Mouse (Mus musculus): ENCODE results near the gene Asb13. TPM values are rescaled to one million over a fixed set of nuclear protein-coding genes. Genes with fewer than 3 reads are reported as not detected.
A peak's percentile ranks its signal among the peaks of the same experiment; 100 is the strongest.

Gene Asb13
- polyA plus RNA-seq, 1 experiment from 2014 or later: 6.0 TPM

- ATAC-seq (no peak), DNase-seq (ENCODE audit: low spot score) (no peak)
- H3K4me3 ChIP-seq (ENCODE audit: low read depth, low read length): no peak overlapping the region
- H3K27me3 ChIP-seq (replicated peaks; ENCODE audit: control insufficient read depth, insufficient read depth, low read length): no peaks in the 10 kb centered on the region
- no peak overlapping the region for H3K27ac ChIP-seq (ENCODE audit: low read depth, low read length)
- no peaks in the 10 kb centered on the region for H3K9me3 ChIP-seq (replicated peaks; ENCODE audit: control insufficient read depth, low read length)
- H3K9ac ChIP-seq (ENCODE audit: low read length): no peak overlapping the region
- H3K4me2 ChIP-seq (ENCODE audit: low read length): no peak overlapping the region
- peaks cover 25% of the 10 kb centered on the region for H3K36me3 ChIP-seq (ENCODE audit: control insufficient read depth, insufficient read depth, low read length)
- 84% methylated on average over 7 of the region's 7 CpGs for WGBS
- H3K4me1 ChIP-seq (ENCODE audit: control insufficient read depth, insufficient read depth, low read length): no peaks in the 10 kb centered on the region
Measured at GRCm38 (mm10) chr13:3646566-3646965, 12.7 kb downstream of the Asb13 start.

GRCm38 (mm10) chr13:3650569-3650968 is 16.7 kb downstream of the Asb13 start:
- Histone ChIP-seq H3K9ac (ENCODE audit: low read length) (no peak overlapping the region), H3K36me3 (ENCODE audit: control insufficient read depth, insufficient read depth, low read length) (peaks cover 27% of the 10 kb centered on the region), H3K4me1 (ENCODE audit: control insufficient read depth, insufficient read depth, low read length) (no peaks in the 10 kb centered on the region), H3K9me3 (replicated peaks; ENCODE audit: control insufficient read depth, low read length) (no peaks in the 10 kb centered on the region), H3K27me3 (replicated peaks; ENCODE audit: control insufficient read depth, insufficient read depth, low read length) (no peaks in the 10 kb centered on the region), H3K4me2 (ENCODE audit: low read length) (no peak overlapping the region), H3K27ac (ENCODE audit: low read depth, low read length) (no peak overlapping the region), H3K4me3 (ENCODE audit: low read depth, low read length) (no peak overlapping the region)
- DNase-seq (ENCODE audit: low spot score) (no peak), ATAC-seq (no peak)
- 92% methylated on average over 4 of the region's 4 CpGs for WGBS

DNA sequence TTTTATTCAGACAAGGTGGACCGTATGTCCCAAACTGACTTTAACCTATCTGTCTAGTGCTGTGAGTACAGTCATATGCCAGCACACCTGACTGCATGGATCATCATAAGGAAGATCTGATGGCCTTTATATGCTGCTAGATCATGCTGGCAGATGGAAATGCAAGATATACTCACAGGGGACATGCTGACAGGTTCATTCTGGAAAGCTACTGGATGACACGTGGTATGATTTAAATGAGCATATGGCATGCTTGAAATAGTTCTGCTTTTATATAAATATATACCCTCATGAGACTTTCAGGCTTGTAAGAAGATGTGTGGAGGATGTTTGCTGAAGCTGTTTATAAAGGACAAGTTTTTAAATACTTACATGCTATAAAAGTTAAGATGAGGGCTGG is 20.6 kb downstream of the Asb13 start:
- no peak overlapping the region for H3K9ac ChIP-seq (ENCODE audit: low read length)
- H3K27ac ChIP-seq (ENCODE audit: low read depth, low read length): no peak overlapping the region
- no peak overlapping the region for H3K4me3 ChIP-seq (ENCODE audit: low read depth, low read length)
- H3K27me3 ChIP-seq (replicated peaks; ENCODE audit: control insufficient read depth, insufficient read depth, low read length): no peaks in the 10 kb centered on the region
- no peak overlapping the region for H3K4me2 ChIP-seq (ENCODE audit: low read length)
- H3K4me1 ChIP-seq (ENCODE audit: control insufficient read depth, insufficient read depth, low read length): no peaks in the 10 kb centered on the region
- no peaks in the 10 kb centered on the region for H3K9me3 ChIP-seq (replicated peaks; ENCODE audit: control insufficient read depth, low read length)
- WGBS: 87% methylated on average over 2 of the region's 2 CpGs
- no peak for ATAC-seq
- peaks cover 20% of the 10 kb centered on the region for H3K36me3 ChIP-seq (ENCODE audit: control insufficient read depth, insufficient read depth, low read length)
- peak; percentile 9 for DNase-seq (ENCODE audit: low spot score)

DNA sequence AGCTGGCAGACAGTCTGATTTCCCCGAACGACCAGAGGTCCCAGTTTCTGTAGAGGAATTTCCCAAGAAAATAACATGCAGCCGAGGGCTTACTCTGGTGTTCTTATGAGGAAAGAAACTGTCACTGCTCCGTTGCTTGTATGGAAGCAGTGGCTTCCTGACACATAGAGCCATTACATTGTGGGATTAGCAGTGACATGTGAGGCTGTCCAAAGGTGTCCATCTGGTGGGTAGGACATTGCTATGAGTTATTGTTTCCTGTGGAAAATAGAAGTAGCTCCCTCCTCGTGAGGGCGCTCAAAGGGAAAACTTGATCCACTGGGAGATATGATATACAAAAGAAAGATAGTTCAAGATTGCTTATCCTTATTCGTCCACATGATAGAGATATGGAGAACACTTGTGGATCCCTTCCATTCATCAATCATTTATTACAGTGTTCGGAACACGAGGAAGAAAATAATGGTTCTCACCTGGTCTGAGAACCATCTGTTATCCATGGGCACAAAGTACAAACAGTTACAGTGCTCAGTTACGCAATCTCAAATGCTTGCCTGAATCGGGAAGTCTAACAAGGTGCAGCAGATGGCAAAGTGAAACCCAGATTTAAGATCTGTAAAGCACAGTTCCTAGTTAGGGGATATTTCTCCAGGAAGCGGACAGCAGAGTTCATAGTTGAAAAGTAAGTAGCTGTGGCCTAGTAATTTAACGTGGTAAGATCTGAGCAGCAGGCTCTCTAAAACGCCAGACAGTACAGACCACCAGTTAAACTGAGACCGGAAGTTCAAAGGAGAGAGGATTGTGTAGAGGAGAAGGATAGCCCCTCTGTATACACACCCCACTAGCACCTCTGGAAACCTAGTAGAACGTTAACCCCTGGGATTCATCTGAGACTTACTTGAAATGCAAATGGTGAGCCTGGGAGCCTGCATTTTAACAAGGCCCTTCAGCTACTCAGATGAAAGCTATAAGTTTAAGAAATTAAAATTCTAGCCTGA is 25.6 kb downstream of the Asb13 start:
- Histone ChIP-seq H3K27me3 (replicated peaks; ENCODE audit: control insufficient read depth, insufficient read depth, low read length) (no peaks in the 10 kb centered on the region), H3K9ac (ENCODE audit: low read length) (no peak overlapping the region), H3K27ac (ENCODE audit: low read depth, low read length) (no peak overlapping the region), H3K4me3 (ENCODE audit: low read depth, low read length) (no peak overlapping the region), H3K36me3 (ENCODE audit: control insufficient read depth, insufficient read depth, low read length) (no peaks in the 10 kb centered on the region), H3K4me2 (ENCODE audit: low read length) (no peak overlapping the region), H3K9me3 (replicated peaks; ENCODE audit: control insufficient read depth, low read length) (no peaks in the 10 kb centered on the region), H3K4me1 (ENCODE audit: control insufficient read depth, insufficient read depth, low read length) (no peaks in the 10 kb centered on the region)
- DNase-seq (ENCODE audit: low spot score) (no peak), ATAC-seq (no peak)
- 79% methylated on average over 16 of the region's 16 CpGs for WGBS

GRCm38 (mm10) chr13:3664241-3664640 is 30.4 kb downstream of the Asb13 start:
- Histone ChIP-seq H3K4me3 (ENCODE audit: low read depth, low read length) (no peak overlapping the region), H3K9me3 (replicated peaks; ENCODE audit: control insufficient read depth, low read length) (no peaks in the 10 kb centered on the region), H3K4me1 (ENCODE audit: control insufficient read depth, insufficient read depth, low read length) (no peaks in the 10 kb centered on the region), H3K36me3 (ENCODE audit: control insufficient read depth, insufficient read depth, low read length) (no peaks in the 10 kb centered on the region), H3K4me2 (ENCODE audit: low read length) (no peak overlapping the region), H3K9ac (ENCODE audit: low read length) (no peak overlapping the region), H3K27ac (ENCODE audit: low read depth, low read length) (no peak overlapping the region), H3K27me3 (replicated peaks; ENCODE audit: control insufficient read depth, insufficient read depth, low read length) (no peaks in the 10 kb centered on the region)
- DNase-seq (ENCODE audit: low spot score) (no peak), ATAC-seq (no peak)
- 67% methylated on average over 3 of the region's 3 CpGs for WGBS

DNA sequence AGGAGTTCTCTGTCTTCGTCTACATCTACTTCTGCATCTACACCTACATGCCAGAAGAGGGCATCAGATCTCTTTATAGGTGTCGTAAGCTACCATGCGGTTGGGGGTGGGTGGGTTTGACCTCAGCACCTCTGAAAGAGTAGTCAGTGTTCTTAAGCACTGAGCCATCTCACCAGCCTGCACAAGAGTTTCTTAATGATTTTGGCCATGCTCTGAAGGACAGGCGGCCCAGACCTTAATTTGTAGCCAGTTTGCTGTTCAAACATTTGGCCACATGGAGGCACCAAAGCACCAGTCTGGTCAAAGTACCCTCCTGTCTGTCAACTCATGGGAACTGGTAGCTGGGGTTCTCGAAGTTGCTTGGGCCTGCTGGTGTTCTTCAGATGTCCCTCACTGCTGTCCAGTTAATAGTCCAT is 31.5 kb downstream of the Asb13 start:
- no peak overlapping the region for H3K9ac ChIP-seq (ENCODE audit: low read length)
- H3K4me2 ChIP-seq (ENCODE audit: low read length): 0 out of 2 replicates have a peak overlapping the region, but pooled peaks have one; percentile 20
- peak; percentile 85 for ATAC-seq
- H3K9me3 ChIP-seq (replicated peaks; ENCODE audit: control insufficient read depth, low read length): no peaks in the 10 kb centered on the region
- peak; percentile 77 for DNase-seq (ENCODE audit: low spot score)
- WGBS: 13% methylated on average over 5 of the region's 5 CpGs
- H3K4me1 ChIP-seq (ENCODE audit: control insufficient read depth, insufficient read depth, low read length): no peaks in the 10 kb centered on the region
- H3K27ac ChIP-seq (ENCODE audit: low read depth, low read length): no peak overlapping the region
- no peak overlapping the region for H3K4me3 ChIP-seq (ENCODE audit: low read depth, low read length)
- H3K27me3 ChIP-seq (replicated peaks; ENCODE audit: control insufficient read depth, insufficient read depth, low read length): no peaks in the 10 kb centered on the region
- H3K36me3 ChIP-seq (ENCODE audit: control insufficient read depth, insufficient read depth, low read length): no peaks in the 10 kb centered on the region

- DNase-seq (ENCODE audit: low spot score) (no peak), ATAC-seq (no peak)
- H3K4me1 ChIP-seq (ENCODE audit: control insufficient read depth, insufficient read depth, low read length): no peaks in the 10 kb centered on the region
- H3K27ac ChIP-seq (ENCODE audit: low read depth, low read length): no peak overlapping the region
- no peaks in the 10 kb centered on the region for H3K27me3 ChIP-seq (replicated peaks; ENCODE audit: control insufficient read depth, insufficient read depth, low read length)
- 92% methylated on average over 5 of the region's 5 CpGs for WGBS
- H3K4me3 ChIP-seq (ENCODE audit: low read depth, low read length): no peak overlapping the region
- H3K9me3 ChIP-seq (replicated peaks; ENCODE audit: control insufficient read depth, low read length): no peaks in the 10 kb centered on the region
- H3K4me2 ChIP-seq (ENCODE audit: low read length): no peak overlapping the region
- no peaks in the 10 kb centered on the region for H3K36me3 ChIP-seq (ENCODE audit: control insufficient read depth, insufficient read depth, low read length)
- H3K9ac ChIP-seq (ENCODE audit: low read length): no peak overlapping the region
Measured at GRCm38 (mm10) chr13:3667288-3667873, 33.5 kb downstream of the Asb13 start.

DNA sequence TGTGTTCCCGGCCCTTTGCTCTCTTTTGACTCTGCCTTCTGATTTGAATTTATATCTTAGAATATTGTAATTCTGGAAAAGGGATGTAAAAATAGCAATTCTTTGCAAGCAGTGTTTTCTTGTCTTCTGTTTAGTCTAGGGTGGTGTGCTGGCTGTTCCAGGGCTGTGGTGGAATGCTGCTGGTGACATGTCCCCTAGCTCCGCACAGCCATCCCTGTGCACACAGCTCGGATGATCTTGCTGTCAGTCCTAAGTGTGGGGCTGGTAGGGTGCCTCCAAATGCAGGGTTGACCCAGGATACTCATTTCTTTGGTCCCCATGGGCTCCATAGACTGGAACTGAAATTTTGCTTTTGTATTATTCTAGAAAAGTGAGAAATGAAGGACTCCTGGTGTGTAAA is 34.2 kb downstream of the Asb13 start:
- Histone ChIP-seq H3K36me3 (ENCODE audit: control insufficient read depth, insufficient read depth, low read length) (no peaks in the 10 kb centered on the region), H3K4me2 (ENCODE audit: low read length) (no peak overlapping the region), H3K4me1 (ENCODE audit: control insufficient read depth, insufficient read depth, low read length) (no peaks in the 10 kb centered on the region), H3K9ac (ENCODE audit: low read length) (no peak overlapping the region), H3K27me3 (replicated peaks; ENCODE audit: control insufficient read depth, insufficient read depth, low read length) (no peaks in the 10 kb centered on the region), H3K27ac (ENCODE audit: low read depth, low read length) (no peak overlapping the region), H3K4me3 (ENCODE audit: low read depth, low read length) (no peak overlapping the region), H3K9me3 (replicated peaks; ENCODE audit: control insufficient read depth, low read length) (no peaks in the 10 kb centered on the region)
- WGBS: 81% methylated on average over 3 of the region's 3 CpGs
- ATAC-seq (no peak), DNase-seq (ENCODE audit: low spot score) (no peak)

GRCm38 (mm10) chr13:3669611-3670010 is 35.8 kb downstream of the Asb13 start:
- DNase-seq (ENCODE audit: low spot score) (no peak), ATAC-seq (no peak)
- Histone ChIP-seq H3K36me3 (ENCODE audit: control insufficient read depth, insufficient read depth, low read length) (no peaks in the 10 kb centered on the region), H3K4me2 (ENCODE audit: low read length) (no peak overlapping the region), H3K27ac (ENCODE audit: low read depth, low read length) (no peak overlapping the region), H3K27me3 (replicated peaks; ENCODE audit: control insufficient read depth, insufficient read depth, low read length) (no peaks in the 10 kb centered on the region), H3K4me1 (ENCODE audit: control insufficient read depth, insufficient read depth, low read length) (no peaks in the 10 kb centered on the region), H3K4me3 (ENCODE audit: low read depth, low read length) (no peak overlapping the region), H3K9ac (ENCODE audit: low read length) (no peak overlapping the region), H3K9me3 (replicated peaks; ENCODE audit: control insufficient read depth, low read length) (no peaks in the 10 kb centered on the region)
- WGBS: 82% methylated on average over 1 of the region's 1 CpGs

Data from forebrain, embryonic 14.5 days (tissue).